Mouse (Mus musculus) gastrocnemius, postnatal 10 days (tissue): Measurements from ENCODE around the gene Zc2hc1b. TPM values are rescaled to one million over a fixed set of nuclear protein-coding genes. Genes with fewer than 3 reads are reported as not detected.

ENCODE experiments used
- DNase-seq: peaks from one replicate; pipeline ENCODE4 v3.0.0; 2021; ENCODE audit warnings: mixed read lengths
- total RNA-seq, 2 experiments: library from RNA; stranded (reverse); gene quantifications; 2 replicates each; pipeline ENCODE4 v1.2.3; 2021

Gene Zc2hc1b
- total RNA-seq, 2 experiments from 2014 or later: not detected

GRCm38 (mm10) chr10:13112849-13113248 is 65.0 kb downstream of the Zc2hc1b start:
- no peak for DNase-seq

GRCm38 (mm10) chr10:13109781-13110180 is 68.0 kb downstream of the Zc2hc1b start:
- no peak for DNase-seq

- DNase-seq: no peak
These were observed 69.0 kb downstream of the Zc2hc1b start for GRCm38 (mm10) chr10:13108847-13109246.

GRCm38 (mm10) chr10:13108021-13108548 is 69.7 kb downstream of the Zc2hc1b start:
- no peak for DNase-seq

GRCm38 (mm10) chr10:13106909-13107624 is 70.8 kb downstream of the Zc2hc1b start:
- DNase-seq: no peak

- no peak for DNase-seq
These were observed 74.0 kb downstream of the Zc2hc1b start for GRCm38 (mm10) chr10:13103838-13104237.

GRCm38 (mm10) chr10:13102360-13102759 is 75.5 kb downstream of the Zc2hc1b start:
- DNase-seq: no peak

- no peak for DNase-seq
These were observed 77.7 kb downstream of the Zc2hc1b start for GRCm38 (mm10) chr10:13100061-13100648.

Other genes starting within 250 kb of the Zc2hc1b start
- under 1 TPM; 0.59 to 0.79 TPM for gene Stx11, start 213.7 kb downstream of the Zc2hc1b start, total RNA-seq
- 1 to 10 TPM; 4.8 TPM for gene Sf3b5, start 172.7 kb downstream of the Zc2hc1b start, total RNA-seq
- 100 to 1,000 TPM; 121 to 155 TPM for gene Plagl1, start 117.5 kb downstream of the Zc2hc1b start, total RNA-seq
- 10 to 100 TPM; 26.3 to 28.8 TPM for gene Ltv1, start 15.1 kb upstream of the Zc2hc1b start, total RNA-seq